Mouse (Mus musculus) hindbrain, embryonic 14.5 days (tissue): ENCODE data around the gene Syt9. TPM values are rescaled to one million over a fixed set of nuclear protein-coding genes. Genes with fewer than 3 reads are reported as not detected.
"Not testable (repeated sequence)": the region's sequence is repeated elsewhere in the genome, so short reads cannot be mapped to it uniquely, and the experiment has no call there.

Experiments
- ATAC-seq: fragments of 200-750 bp; cut with Nextera tagmentation; 2 replicates; pipeline ENCODE4 v1.8.0; 2017; ENCODE audit warnings: moderate number of reproducible peaks, mild to moderate bottlenecking, moderate TSS enrichment, moderate library complexity; ENCODE audit not compliant: low FRiP score
- DNase-seq: peaks from one replicate; pipeline ENCODE4 v3.0.0-alpha.2; 2015; ENCODE audit warnings: low spot score
- H3K27ac ChIP-seq: fragments of 300-500 bp; sonication (generic); 2 replicates; pipeline ENCODE4 v1.5.1; 2014; ENCODE audit warnings: mild to moderate bottlenecking, moderate library complexity
- H3K27me3 ChIP-seq: fragments of 300-500 bp; sonication (generic); 2 replicates; pipeline ENCODE4 v1.6.1; 2014; ENCODE audit warnings: mild to moderate bottlenecking, low read length, mixed read lengths; ENCODE audit not compliant: control insufficient read depth, insufficient read depth
- H3K36me3 ChIP-seq: fragments of 300-500 bp; sonication (generic); replicated peaks from 2 replicates; pipeline ENCODE4 v1.6.1; 2014; ENCODE audit not compliant: control insufficient read depth, insufficient read depth
- H3K4me1 ChIP-seq: fragments of 300-500 bp; sonication (generic); replicated peaks from 2 replicates; pipeline ENCODE4 v1.6.1; 2014; ENCODE audit warnings: antibody characterized with exemption, low read length, mixed read lengths; ENCODE audit not compliant: control insufficient read depth, insufficient read depth
- H3K4me2 ChIP-seq: fragments of 300-500 bp; sonication (generic); replicated peaks from 2 replicates; pipeline ENCODE4 v1.6.1; 2014; ENCODE audit warnings: mild to moderate bottlenecking, moderate library complexity
- H3K4me3 ChIP-seq: fragments of 300-500 bp; sonication (generic); replicated peaks from 2 replicates; pipeline ENCODE4 v1.5.1; 2014; ENCODE audit warnings: mild to moderate bottlenecking, low read length
- H3K9ac ChIP-seq: fragments of 300-500 bp; sonication (generic); 2 replicates; pipeline ENCODE4 v1.6.1; 2014
- H3K9me3 ChIP-seq: fragments of 300-500 bp; sonication (generic); 2 replicates; pipeline ENCODE4 v1.6.1; 2016; ENCODE audit warnings: low read length; ENCODE audit not compliant: control insufficient read depth
- whole genome bisulfite sequencing: fragments of 180-500 bp; shearing (Covaris S2); extraction: QIAGEN DNeasy Blood & Tissue Kit; methylation state at CpG from one replicate; pipeline ENCODE4 v1.1.7; 2014; 5-methylcytosine and 5-hydroxymethylcytosine counted together
- polyA plus RNA-seq: library from polyadenylated mRNA; unstranded; fragments of >200 nt; fragmentation: Nextera tagmentation; extraction: Ambion mirVana; gene quantifications from 2 replicates; pipeline ENCODE4 v1.2.1, GENCODE M21; 2014

The Syt9 gene
- polyA plus RNA-seq, 1 experiment from 2014 or later = 13.2 TPM

GRCm38 (mm10) chr7:107444579-107444978 is 74.1 kb downstream of the Syt9 start:
- Histone ChIP-seq H3K9me3 (no peaks in the 10 kb centered on the region), H3K4me1 (no peaks in the 10 kb centered on the region), H3K27ac (no peak overlapping the region), H3K27me3 (no peaks in the 10 kb centered on the region), H3K9ac (no peak overlapping the region), H3K36me3 (no peaks in the 10 kb centered on the region), H3K4me3 (no peak overlapping the region), H3K4me2 (no peak overlapping the region)
- DNase-seq = no peak
- ATAC-seq = no peak

- H3K4me1 ChIP-seq = peaks cover 3% of the 10 kb centered on the region; the same call in 1 of the 2 replicates
- DNase-seq (no peak), ATAC-seq (peak; percentile 73; the same call in 1 of the 2 replicates)
- no peak overlapping the region for H3K27ac ChIP-seq
- no peak overlapping the region for H3K4me2 ChIP-seq
- 79% methylated on average over 2 of the region's 2 CpGs for WGBS
- no peaks in the 10 kb centered on the region for H3K36me3 ChIP-seq
- no peak overlapping the region for H3K9ac ChIP-seq
- no peaks in the 10 kb centered on the region for H3K9me3 ChIP-seq
- H3K27me3 ChIP-seq = no peaks in the 10 kb centered on the region
- no peak overlapping the region for H3K4me3 ChIP-seq
Observed at GRCm38 (mm10) chr7:107454660-107455059, 84.1 kb downstream of the Syt9 start.

- Histone ChIP-seq H3K9me3 (no peaks in the 10 kb centered on the region), H3K4me3 (no peak overlapping the region), H3K4me1 (peaks cover 3% of the 10 kb centered on the region; the same call in 1 of the 2 replicates), H3K4me2 (no peak overlapping the region), H3K27ac (peak overlapping the region; percentile 59), H3K36me3 (no peaks in the 10 kb centered on the region), H3K9ac (no peak overlapping the region), H3K27me3 (no peaks in the 10 kb centered on the region)
- DNase-seq (peak; percentile 67), ATAC-seq (peak; percentile 86)
- WGBS = 49% methylated on average over 5 of the region's 5 CpGs
Observed at GRCm38 (mm10) chr7:107455118-107455521, 84.6 kb downstream of the Syt9 start.

- 89% methylated on average over 4 of the region's 4 CpGs for WGBS
- ATAC-seq = no peak
- H3K4me1 ChIP-seq = no peaks in the 10 kb centered on the region
- H3K4me3 ChIP-seq = no peak overlapping the region
- H3K27ac ChIP-seq = no peak overlapping the region
- H3K9ac ChIP-seq = no peak overlapping the region
- no peaks in the 10 kb centered on the region for H3K9me3 ChIP-seq
- DNase-seq = no peak
- no peak overlapping the region for H3K4me2 ChIP-seq
- no peaks in the 10 kb centered on the region for H3K27me3 ChIP-seq
- H3K36me3 ChIP-seq = no peaks in the 10 kb centered on the region
Observed at GRCm38 (mm10) chr7:107461167-107461566, 90.6 kb downstream of the Syt9 start.

- no peaks in the 10 kb centered on the region for H3K36me3 ChIP-seq
- no peaks in the 10 kb centered on the region for H3K27me3 ChIP-seq
- H3K9ac ChIP-seq = no peak overlapping the region
- WGBS = 74% methylated on average over 1 of the region's 1 CpGs
- H3K4me3 ChIP-seq = no peak overlapping the region
- DNase-seq (no peak), ATAC-seq (no peak)
- no peak overlapping the region for H3K4me2 ChIP-seq
- H3K27ac ChIP-seq = no peak overlapping the region
- H3K9me3 ChIP-seq = no peaks in the 10 kb centered on the region
- no peaks in the 10 kb centered on the region for H3K4me1 ChIP-seq
Observed at GRCm38 (mm10) chr7:107461699-107462440, 91.3 kb downstream of the Syt9 start.

GRCm38 (mm10) chr7:107462962-107463361 is 92.4 kb downstream of the Syt9 start:
- Histone ChIP-seq H3K36me3 (no peaks in the 10 kb centered on the region), H3K9me3 (no peaks in the 10 kb centered on the region), H3K27ac (no peak overlapping the region), H3K4me3 (no peak overlapping the region), H3K4me2 (no peak overlapping the region), H3K4me1 (no peaks in the 10 kb centered on the region), H3K9ac (no peak overlapping the region), H3K27me3 (no peaks in the 10 kb centered on the region)
- DNase-seq (no peak), ATAC-seq (no peak)
- WGBS = 65% methylated on average over 3 of the region's 3 CpGs

- Histone ChIP-seq H3K27ac (no peak overlapping the region), H3K9me3 (no peaks in the 10 kb centered on the region), H3K4me3 (no peak overlapping the region), H3K36me3 (no peaks in the 10 kb centered on the region), H3K4me2 (no peak overlapping the region), H3K9ac (no peak overlapping the region), H3K4me1 (no peaks in the 10 kb centered on the region), H3K27me3 (no peaks in the 10 kb centered on the region)
- WGBS = 85% methylated on average over 3 of the region's 3 CpGs
- no peak for ATAC-seq
- no peak for DNase-seq
Observed at GRCm38 (mm10) chr7:107465081-107465480, 94.6 kb downstream of the Syt9 start.

GRCm38 (mm10) chr7:107478979-107479965 is 108.7 kb downstream of the Syt9 start:
- H3K36me3 ChIP-seq = no peaks in the 10 kb centered on the region
- H3K27ac ChIP-seq = no peak overlapping the region
- no peak for DNase-seq
- H3K9ac ChIP-seq = no peak overlapping the region
- no peak overlapping the region for H3K4me2 ChIP-seq
- H3K4me3 ChIP-seq = no peak overlapping the region
- no peaks in the 10 kb centered on the region for H3K4me1 ChIP-seq
- 0 out of 2 replicates have a peak, but pooled peaks cover 6% of the 10 kb centered on the region for H3K9me3 ChIP-seq
- no peaks in the 10 kb centered on the region for H3K27me3 ChIP-seq
- ATAC-seq = no peak
- WGBS = 49% methylated on average over 7 of the region's 7 CpGs

- H3K4me2 ChIP-seq, H3K27ac ChIP-seq, DNase-seq, H3K4me1 ChIP-seq, ATAC-seq, H3K9ac ChIP-seq, H3K9me3 ChIP-seq, H3K4me3 ChIP-seq, H3K27me3 ChIP-seq, H3K36me3 ChIP-seq: not testable (repeated sequence)
- WGBS = 81% methylated on average over 2 of the region's 2 CpGs
Observed at GRCm38 (mm10) chr7:107485709-107486108, 115.2 kb downstream of the Syt9 start.
